Mouse (Mus musculus): Measurements from ENCODE around the gene Syne2. TPM values are rescaled to one million over a fixed set of nuclear protein-coding genes. Genes with fewer than 3 reads are reported as not detected.

Syne2 gene
- polyA plus RNA-seq, 1 experiment from 2014 or later: 42.6 TPM

- H3K36me3 ChIP-seq (ENCODE audit: control insufficient read depth, insufficient read depth, low read length): peaks cover 49% of the 10 kb centered on the region
- WGBS: 76% methylated on average over 30 of the region's 30 CpGs
- H3K9ac ChIP-seq (ENCODE audit: low read depth, low read length): no peak overlapping the region
These were observed 277.4 kb downstream of the Syne2 start for GRCm38 (mm10) chr12:76095117-76096035.

DNA sequence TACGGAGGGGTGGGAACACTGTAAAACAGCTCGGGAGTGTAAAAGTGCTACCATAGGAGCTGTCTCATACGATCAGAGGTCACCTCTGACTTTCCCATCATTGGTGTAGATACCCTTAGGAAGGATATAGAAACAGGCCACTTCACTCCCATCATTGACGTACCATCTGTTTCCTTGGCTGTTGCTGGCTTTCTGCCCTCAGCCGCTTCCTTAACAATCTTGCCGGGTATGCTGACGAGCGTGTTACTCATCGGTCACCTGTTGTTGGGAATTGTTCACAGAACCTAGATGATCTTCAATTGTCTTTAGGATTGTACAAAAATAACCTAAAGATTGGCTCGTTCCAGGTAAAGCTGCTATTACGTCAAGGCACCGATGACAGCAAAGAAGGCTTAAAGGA, 284.7 kb downstream of the Syne2 start:
- Histone ChIP-seq H3K27me3 (replicated peaks; ENCODE audit: control insufficient read depth, insufficient read depth, low read length) (no peaks in the 10 kb centered on the region), H3K27ac (ENCODE audit: low read depth, low read length) (no peak overlapping the region), H3K9ac (ENCODE audit: low read depth, low read length) (no peak overlapping the region), H3K4me2 (ENCODE audit: low read length) (no peak overlapping the region), H3K9me3 (ENCODE audit: control insufficient read depth, low read length) (no peaks in the 10 kb centered on the region), H3K4me3 (ENCODE audit: low read length) (no peak overlapping the region), H3K4me1 (ENCODE audit: control insufficient read depth, insufficient read depth, low read depth, low read length) (no peaks in the 10 kb centered on the region), H3K36me3 (ENCODE audit: control insufficient read depth, insufficient read depth, low read length) (peaks cover 63% of the 10 kb centered on the region)
- ATAC-seq: no peak
- 82% methylated on average over 12 of the region's 12 CpGs for WGBS

More at GRCm38 (mm10) chr12:76095117-76096035, 277.4 kb downstream of the Syne2 start:
- Histone ChIP-seq H3K4me1 (ENCODE audit: control insufficient read depth, insufficient read depth, low read depth, low read length) (no peaks in the 10 kb centered on the region), H3K4me3 (ENCODE audit: low read length) (no peak overlapping the region), H3K27me3 (replicated peaks; ENCODE audit: control insufficient read depth, insufficient read depth, low read length) (no peaks in the 10 kb centered on the region), H3K9me3 (ENCODE audit: control insufficient read depth, low read length) (no peaks in the 10 kb centered on the region), H3K4me2 (ENCODE audit: low read length) (no peak overlapping the region), H3K27ac (ENCODE audit: low read depth, low read length) (0 out of 2 replicates have a peak overlapping the region, but pooled peaks have one; percentile 36)
- no peak for ATAC-seq

GRCm38 (mm10) chr12:76104596-76105351, 286.8 kb downstream of the Syne2 start:
- Histone ChIP-seq H3K36me3 (ENCODE audit: control insufficient read depth, insufficient read depth, low read length) (peaks cover 52% of the 10 kb centered on the region), H3K27ac (ENCODE audit: low read depth, low read length) (no peak overlapping the region), H3K27me3 (replicated peaks; ENCODE audit: control insufficient read depth, insufficient read depth, low read length) (no peaks in the 10 kb centered on the region), H3K9me3 (ENCODE audit: control insufficient read depth, low read length) (no peaks in the 10 kb centered on the region), H3K4me1 (ENCODE audit: control insufficient read depth, insufficient read depth, low read depth, low read length) (no peaks in the 10 kb centered on the region), H3K9ac (ENCODE audit: low read depth, low read length) (no peak overlapping the region), H3K4me2 (ENCODE audit: low read length) (no peak overlapping the region), H3K4me3 (ENCODE audit: low read length) (no peak overlapping the region)
- WGBS: 92% methylated on average over 20 of the region's 20 CpGs
- ATAC-seq: no peak

DNA sequence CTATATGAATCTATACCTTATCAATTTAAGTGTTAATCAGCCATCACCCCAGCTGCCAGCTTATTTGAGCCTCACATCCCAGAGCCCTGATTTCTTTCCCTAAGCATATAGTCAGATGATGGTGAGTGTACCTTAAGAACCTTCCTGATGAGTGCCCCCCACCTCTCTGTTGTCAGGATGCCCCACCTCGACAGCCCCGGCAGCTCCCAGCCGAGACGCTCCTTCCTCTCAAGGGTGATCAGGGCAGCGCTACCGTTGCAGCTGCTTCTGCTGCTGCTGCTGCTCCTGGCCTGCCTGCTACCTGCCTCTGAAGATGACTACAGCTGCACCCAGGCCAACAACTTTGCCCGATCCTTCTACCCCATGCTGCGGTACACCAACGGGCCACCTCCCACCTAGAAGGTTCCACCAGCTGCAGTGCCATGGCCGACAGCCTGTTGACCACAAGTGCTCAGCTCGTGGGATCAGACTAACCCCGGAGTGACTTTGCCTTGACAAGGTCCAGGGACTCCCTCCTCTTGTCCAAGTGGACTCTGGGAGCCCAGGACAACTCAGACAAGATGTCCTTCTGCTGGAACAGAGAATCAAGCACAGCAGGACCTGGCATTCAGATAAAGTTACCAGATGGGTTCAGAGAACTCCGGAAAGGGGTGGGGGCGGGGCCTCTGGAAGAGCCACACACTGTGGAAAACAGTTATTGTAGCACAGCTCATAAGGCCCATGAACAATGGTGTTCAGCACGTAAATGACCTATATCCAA, 291.9 kb downstream of the Syne2 start:
- Histone ChIP-seq H3K27ac (ENCODE audit: low read depth, low read length) (no peak overlapping the region), H3K27me3 (replicated peaks; ENCODE audit: control insufficient read depth, insufficient read depth, low read length) (no peaks in the 10 kb centered on the region), H3K9me3 (ENCODE audit: control insufficient read depth, low read length) (no peaks in the 10 kb centered on the region), H3K4me1 (ENCODE audit: control insufficient read depth, insufficient read depth, low read depth, low read length) (no peaks in the 10 kb centered on the region), H3K4me2 (ENCODE audit: low read length) (no peak overlapping the region), H3K9ac (ENCODE audit: low read depth, low read length) (no peak overlapping the region), H3K4me3 (ENCODE audit: low read length) (no peak overlapping the region), H3K36me3 (ENCODE audit: control insufficient read depth, insufficient read depth, low read length) (peaks cover 29% of the 10 kb centered on the region)
- ATAC-seq: no peak
- 90% methylated on average over 15 of the region's 15 CpGs for WGBS

DNA sequence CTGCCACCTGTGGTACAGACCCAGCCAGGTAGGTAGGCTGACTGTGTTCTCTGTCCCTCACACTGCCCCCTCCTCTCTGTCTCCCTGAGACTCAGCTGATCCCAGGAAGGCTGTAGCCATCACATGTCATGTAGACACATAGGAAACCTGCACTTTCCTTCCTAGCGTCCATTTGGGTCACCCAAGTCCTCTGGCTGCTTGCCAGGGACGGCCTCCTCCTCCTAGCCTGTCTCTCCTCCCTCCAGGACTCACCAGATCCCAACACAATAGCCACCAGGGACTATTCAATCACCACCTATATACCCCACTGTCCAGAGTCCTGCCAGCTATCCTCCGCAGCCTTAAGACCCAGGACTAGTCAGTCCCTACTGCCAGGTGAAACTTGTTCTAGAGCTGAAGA, 293.1 kb downstream of the Syne2 start:
- Histone ChIP-seq H3K36me3 (ENCODE audit: control insufficient read depth, insufficient read depth, low read length) (peaks cover 18% of the 10 kb centered on the region), H3K27me3 (replicated peaks; ENCODE audit: control insufficient read depth, insufficient read depth, low read length) (no peaks in the 10 kb centered on the region), H3K4me2 (ENCODE audit: low read length) (no peak overlapping the region), H3K9ac (ENCODE audit: low read depth, low read length) (no peak overlapping the region), H3K9me3 (ENCODE audit: control insufficient read depth, low read length) (no peaks in the 10 kb centered on the region), H3K27ac (ENCODE audit: low read depth, low read length) (no peak overlapping the region), H3K4me1 (ENCODE audit: control insufficient read depth, insufficient read depth, low read depth, low read length) (no peaks in the 10 kb centered on the region), H3K4me3 (ENCODE audit: low read length) (no peak overlapping the region)
- 83% methylated on average over 3 of the region's 3 CpGs for WGBS
- no peak for ATAC-seq

- no peak for ATAC-seq
- no peaks in the 10 kb centered on the region for H3K4me1 ChIP-seq (ENCODE audit: control insufficient read depth, insufficient read depth, low read depth, low read length)
- no peaks in the 10 kb centered on the region for H3K9me3 ChIP-seq (ENCODE audit: control insufficient read depth, low read length)
- H3K27me3 ChIP-seq (replicated peaks; ENCODE audit: control insufficient read depth, insufficient read depth, low read length): no peaks in the 10 kb centered on the region
- H3K4me2 ChIP-seq (ENCODE audit: low read length): no peak overlapping the region
- H3K4me3 ChIP-seq (ENCODE audit: low read length): no peak overlapping the region
- no peak overlapping the region for H3K27ac ChIP-seq (ENCODE audit: low read depth, low read length)
- H3K9ac ChIP-seq (ENCODE audit: low read depth, low read length): no peak overlapping the region
- WGBS: 77% methylated on average over 4 of the region's 4 CpGs
- H3K36me3 ChIP-seq (ENCODE audit: control insufficient read depth, insufficient read depth, low read length): no peaks in the 10 kb centered on the region
These were observed 298.6 kb downstream of the Syne2 start for GRCm38 (mm10) chr12:76116577-76116976.

DNA sequence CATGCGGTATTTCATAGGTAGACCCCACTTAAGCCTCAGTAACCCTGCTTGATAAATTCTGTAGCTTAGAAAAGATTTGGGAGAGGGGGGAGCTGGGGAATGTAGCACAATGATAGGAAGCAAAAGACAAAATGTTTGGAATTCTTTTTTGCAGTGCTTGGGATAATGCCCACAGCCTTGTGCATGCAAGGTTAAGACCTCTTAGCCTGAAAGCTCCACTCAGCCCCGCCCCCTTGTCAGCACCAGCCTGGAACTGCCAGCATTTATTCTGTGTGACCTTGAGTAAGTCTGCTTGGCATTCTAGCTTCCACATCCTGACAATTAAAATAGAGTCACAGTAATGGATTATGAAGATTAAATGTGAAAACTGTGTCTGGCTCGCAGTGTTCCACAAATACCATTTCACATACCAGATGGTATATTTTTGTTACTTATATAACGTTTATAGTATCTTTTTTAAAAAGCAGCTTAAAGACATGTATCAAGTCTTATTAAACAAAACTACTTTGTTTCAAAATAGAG, 299.8 kb downstream of the Syne2 start:
- ATAC-seq: no peak
- Histone ChIP-seq H3K4me1 (ENCODE audit: control insufficient read depth, insufficient read depth, low read depth, low read length) (no peaks in the 10 kb centered on the region), H3K9ac (ENCODE audit: low read depth, low read length) (no peak overlapping the region), H3K27ac (ENCODE audit: low read depth, low read length) (no peak overlapping the region), H3K9me3 (ENCODE audit: control insufficient read depth, low read length) (no peaks in the 10 kb centered on the region), H3K4me3 (ENCODE audit: low read length) (no peak overlapping the region), H3K27me3 (replicated peaks; ENCODE audit: control insufficient read depth, insufficient read depth, low read length) (no peaks in the 10 kb centered on the region), H3K4me2 (ENCODE audit: low read length) (no peak overlapping the region), H3K36me3 (ENCODE audit: control insufficient read depth, insufficient read depth, low read length) (no peaks in the 10 kb centered on the region)
- 82% methylated on average over 4 of the region's 4 CpGs for WGBS

- no peak overlapping the region for H3K9ac ChIP-seq (ENCODE audit: low read depth, low read length)
- H3K9me3 ChIP-seq (ENCODE audit: control insufficient read depth, low read length): no peaks in the 10 kb centered on the region
- 87% methylated on average over 6 of the region's 6 CpGs for WGBS
- no peaks in the 10 kb centered on the region for H3K36me3 ChIP-seq (ENCODE audit: control insufficient read depth, insufficient read depth, low read length)
- ATAC-seq: no peak
- H3K27ac ChIP-seq (ENCODE audit: low read depth, low read length): no peak overlapping the region
- H3K4me2 ChIP-seq (ENCODE audit: low read length): no peak overlapping the region
- H3K27me3 ChIP-seq (replicated peaks; ENCODE audit: control insufficient read depth, insufficient read depth, low read length): no peaks in the 10 kb centered on the region
- H3K4me3 ChIP-seq (ENCODE audit: low read length): no peak overlapping the region
- no peaks in the 10 kb centered on the region for H3K4me1 ChIP-seq (ENCODE audit: control insufficient read depth, insufficient read depth, low read depth, low read length)
These were observed 305.3 kb downstream of the Syne2 start for GRCm38 (mm10) chr12:76123223-76123622.
